ENCODE assay signal across 15 mouse cellular contexts in the genomic region with DNA sequence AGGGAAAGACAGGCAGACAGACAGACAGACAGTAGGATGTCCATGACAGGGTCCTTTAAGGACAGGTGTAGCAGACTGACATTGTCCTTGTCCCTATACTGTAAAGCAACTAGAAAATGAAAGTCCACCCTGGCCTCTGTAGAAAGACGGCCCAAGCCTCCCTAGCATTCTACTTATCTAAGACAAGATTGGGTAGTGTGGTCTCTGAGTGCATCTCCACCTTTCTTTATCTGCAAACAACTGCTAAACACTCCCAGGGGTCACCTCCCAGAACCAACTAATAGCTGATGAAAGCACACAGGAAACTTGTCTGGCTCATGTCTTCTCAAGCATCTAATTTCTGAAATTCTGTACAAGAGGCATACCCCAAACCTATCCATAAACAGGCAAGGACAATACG.
"Had no signal": no experiment of that assay in that cellular context is flagged by ENCODE, and none has a peak within 500 bp of the region (broad histone marks: within the 10 kb centered on the region; RNA-seq: fewer than 3 reads in every experiment).

No protein-coding gene starts in this region.

- ATAC-seq: intestine, postnatal 0 days had no signal

- H3K9ac ChIP-seq: limb, embryonic 15.5 days; lung, embryonic 14.5 days; neural tube, embryonic 15.5 days had no signal

- H3K4me1 ChIP-seq: limb, embryonic 15.5 days; megakaryocyte, embryonic 14.5 days had no signal

- DNase-seq: kidney, adult 8-10 months; kidney, postnatal 25 days; layer of hippocampus, adult 9-11 months; layer of hippocampus, postnatal 36 days; lung, embryonic 14.5 days; lung, postnatal 10 days; midbrain, embryonic 14.5 days; thymus, postnatal 4 days had no signal

- H3K27ac ChIP-seq: limb, embryonic 15.5 days; macrophage; neural tube, embryonic 15.5 days; stomach, postnatal 0 days had no signal

- H3K27me3 ChIP-seq: limb, embryonic 15.5 days; megakaryocyte, embryonic 14.5 days; neural tube, embryonic 15.5 days had no signal

- H3K4me2 ChIP-seq: limb, embryonic 15.5 days; lung, embryonic 14.5 days; neural tube, embryonic 15.5 days had no signal

- H3K9me3 ChIP-seq: limb, embryonic 15.5 days; neural tube, embryonic 15.5 days had no signal

- H3K4me3 ChIP-seq: limb, embryonic 15.5 days; megakaryocyte, embryonic 14.5 days; myocyte; neural tube, embryonic 15.5 days had no signal

- H3K36me3 ChIP-seq: limb, embryonic 15.5 days; neural tube, embryonic 15.5 days had no signal
